7 mouse cellular contexts compared by ENCODE assay signal in the genomic region with DNA sequence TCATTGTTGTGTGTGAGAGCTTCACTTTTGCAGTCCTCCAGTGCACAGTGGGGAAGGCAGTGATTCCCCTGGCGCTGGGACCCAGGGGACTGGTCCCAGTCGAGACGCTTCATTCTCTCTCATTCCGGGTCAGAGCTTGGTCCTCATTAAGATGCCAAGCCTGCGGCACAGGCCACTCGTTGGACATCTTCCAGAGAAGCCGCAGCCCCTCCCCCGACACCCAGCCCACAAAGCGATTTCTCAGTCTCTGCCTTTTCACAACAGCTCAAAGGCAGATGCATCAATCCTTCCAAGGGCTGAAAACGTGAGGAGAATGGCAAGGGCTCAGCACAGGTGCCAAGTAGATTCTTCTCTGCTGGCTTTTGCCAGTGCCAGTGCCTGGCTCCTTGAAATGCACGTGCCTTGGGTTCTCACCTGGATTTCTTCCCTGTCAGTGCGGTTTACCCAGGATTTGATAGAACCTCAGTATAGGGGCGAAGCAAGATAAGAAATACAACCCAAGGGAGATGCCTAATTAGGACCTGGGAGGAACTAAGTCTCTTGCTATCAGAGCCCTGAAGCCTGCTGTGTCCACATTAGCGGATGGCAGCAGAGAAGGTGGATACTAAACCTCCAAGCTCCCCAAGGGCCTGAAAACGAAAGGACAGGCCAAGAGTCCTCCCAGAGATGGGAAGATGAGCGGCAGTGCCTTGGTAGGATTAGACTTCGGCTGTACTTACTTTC.
DNase-seq lines count a peak whose midpoint lies in the region; ATAC-seq lines count a peak whose summit lies in the region.

No protein-coding gene starts in this region.

- peak; percentile 54 for DNase-seq in cerebellum, postnatal 14 days
- DNase-seq in frontal cortex, postnatal 25 days (ENCODE audit: low spot score in 2 of 2) = peak; percentile 15 to 35
- peak; percentile 71 for DNase-seq in left cerebral cortex, postnatal 4 days
- peak; percentile 30 to 56 for DNase-seq in right cerebral cortex, postnatal 36 days (ENCODE audit: low spot score in 2 of 2)
- no peak for DNase-seq in heart, adult 11 months
- no peak for DNase-seq in thymus, adult 18-20 months

- intact Hi-C loops in left cerebral cortex, postnatal 4 days (cut with DNase I) = no loop called here

- peak; percentile 66; the same call in 1 of the 2 replicates for ATAC-seq in cerebellum, adult (ENCODE audit: insufficient number of reproducible peaks, low FRiP score, low TSS enrichment)

Comparison
In these comparisons a context has a peak if more than half of its experiments do, and no peak if none do; other contexts are left out.
1. DNase-seq: peak in cerebellum, postnatal 14 days (2 of 2), frontal cortex, postnatal 25 days (2 of 2), left cerebral cortex, postnatal 4 days (single experiment) and right cerebral cortex, postnatal 36 days (2 of 2); none in heart, adult 11 months (single experiment) and thymus, adult 18-20 months (0 of 2).